Mouse (Mus musculus): Measurements from ENCODE around the gene Spaca1.

The Spaca1 gene

DNA sequence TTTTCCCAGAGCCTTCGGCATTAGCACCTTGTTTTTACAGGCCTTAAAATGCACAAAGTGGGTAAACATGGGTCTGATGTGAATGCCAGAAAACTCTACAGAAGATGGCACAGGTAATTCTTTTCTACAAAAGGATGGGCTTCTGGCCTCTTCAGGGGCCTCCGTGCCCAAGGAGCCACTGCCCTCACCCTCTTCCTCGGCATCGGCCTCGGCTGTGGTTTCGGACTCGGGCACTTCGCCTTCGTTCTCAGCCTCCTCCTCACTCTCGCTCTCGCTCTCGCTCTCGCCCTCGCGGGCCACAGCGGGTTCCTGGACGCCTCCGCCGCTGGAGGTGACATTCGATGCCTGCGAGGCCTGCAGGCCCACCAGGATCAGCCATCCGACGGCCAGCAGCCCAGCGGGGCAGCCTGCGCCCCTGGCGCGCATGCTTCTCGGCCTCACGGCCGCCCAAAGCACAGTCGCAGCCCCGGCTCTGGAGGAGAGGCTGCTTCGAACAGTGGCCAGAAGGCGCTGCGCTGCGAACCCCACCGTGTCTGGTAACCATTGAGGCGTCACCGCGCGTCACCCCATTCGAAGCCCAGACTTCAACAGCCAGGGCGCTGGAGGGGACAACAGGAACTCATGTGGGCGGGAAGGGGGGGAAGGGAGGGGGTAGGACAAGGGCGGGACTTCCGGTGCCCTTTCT is at the start of gene Spaca1:
Gene Spaca1, minus strand, starts transcription at position 621 of the 685 bp plus-strand sequence.
- 49% methylated on average over 46 of the region's 46 CpGs for WGBS

DNA sequence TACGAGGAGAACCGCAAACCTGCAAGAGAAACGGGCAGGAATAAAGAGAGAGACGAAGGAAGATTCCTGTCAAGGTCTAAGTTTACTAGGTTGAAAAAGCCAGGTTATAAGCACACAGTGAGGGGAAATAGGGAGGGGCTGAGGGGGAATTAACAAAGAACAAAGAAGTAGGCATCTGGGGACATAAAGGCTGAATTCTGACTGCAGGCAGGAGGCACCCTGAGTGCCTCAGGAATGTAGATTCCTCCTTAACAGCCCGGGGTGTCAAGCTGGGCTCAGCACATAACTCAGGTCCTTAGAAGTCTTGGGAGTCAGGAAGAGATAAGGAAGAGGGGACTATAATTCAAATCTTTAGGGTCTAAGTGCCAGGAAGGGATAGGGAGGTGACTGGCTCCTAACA is 37.3 kb upstream of the Spaca1 start:
- WGBS: 84% methylated on average over 5 of the region's 5 CpGs

DNA sequence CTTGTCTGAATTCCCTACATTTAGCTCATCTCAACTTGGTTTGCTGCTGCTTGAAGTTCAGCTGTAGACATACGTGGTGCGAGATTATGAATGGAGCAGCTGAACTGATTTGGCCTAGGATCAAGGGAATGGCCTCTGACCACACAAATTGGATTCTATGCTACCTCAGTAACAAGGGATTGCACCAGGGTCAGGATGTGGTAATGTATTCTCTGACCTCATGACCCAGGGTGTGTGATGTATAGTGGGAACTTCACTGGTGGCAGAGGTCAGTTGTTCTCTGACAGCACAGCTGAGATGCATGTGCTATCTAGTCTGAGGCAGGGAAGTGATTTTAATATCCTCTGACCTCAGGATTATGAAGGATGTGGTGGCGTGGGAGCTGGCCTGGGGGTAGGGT is 31.1 kb upstream of the Spaca1 start:
- WGBS: 91% methylated on average over 3 of the region's 3 CpGs

DNA sequence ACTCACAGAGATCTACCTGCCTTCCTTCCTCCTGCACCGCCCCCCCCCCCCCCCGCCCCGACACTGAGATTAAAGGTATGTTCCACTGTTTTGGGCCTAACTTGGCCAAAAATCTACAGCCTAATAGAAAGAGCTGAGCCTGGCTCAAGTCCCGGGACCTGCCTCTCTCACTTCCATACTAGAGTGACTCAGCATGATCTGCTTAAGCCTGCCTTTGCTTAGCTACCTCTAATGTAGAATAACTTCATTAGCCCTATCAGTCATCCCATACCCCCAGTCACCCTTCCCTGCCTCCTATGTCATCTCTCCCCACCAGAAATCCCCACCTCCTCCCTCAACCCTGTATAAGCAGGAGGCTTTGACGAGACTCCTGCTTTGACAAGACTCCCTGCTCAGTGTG is 19.0 kb upstream of the Spaca1 start:
- WGBS: 66% methylated on average over 5 of the region's 5 CpGs

GRCm38 (mm10) chr4:34058320-34058719 is 8.3 kb upstream of the Spaca1 start:
- WGBS: 72% methylated on average over 1 of the region's 1 CpGs

DNA sequence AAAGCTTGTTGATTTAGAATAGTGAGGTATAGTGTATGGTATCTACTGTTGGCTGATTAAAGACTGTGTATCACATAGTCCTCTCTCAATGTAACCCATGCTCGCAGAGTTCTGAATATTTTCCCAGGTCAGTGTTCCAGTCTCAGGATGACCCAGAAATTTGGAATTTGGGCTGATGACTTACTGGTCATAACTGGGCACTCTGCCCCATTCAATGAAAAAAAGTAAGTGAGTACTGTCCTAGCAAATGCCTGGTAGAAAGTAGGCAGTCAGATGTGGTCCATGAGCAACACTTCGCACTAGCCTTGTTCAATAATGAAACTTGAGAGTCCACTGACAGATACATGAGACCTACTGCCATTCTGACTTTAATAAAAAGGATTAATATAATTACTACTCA is 23.2 kb downstream of the Spaca1 start:
- 94% methylated on average over 2 of the region's 2 CpGs for WGBS

GRCm38 (mm10) chr4:34021456-34021855 is 28.5 kb downstream of the Spaca1 start:
- 57% methylated on average over 2 of the region's 2 CpGs for WGBS

DNA sequence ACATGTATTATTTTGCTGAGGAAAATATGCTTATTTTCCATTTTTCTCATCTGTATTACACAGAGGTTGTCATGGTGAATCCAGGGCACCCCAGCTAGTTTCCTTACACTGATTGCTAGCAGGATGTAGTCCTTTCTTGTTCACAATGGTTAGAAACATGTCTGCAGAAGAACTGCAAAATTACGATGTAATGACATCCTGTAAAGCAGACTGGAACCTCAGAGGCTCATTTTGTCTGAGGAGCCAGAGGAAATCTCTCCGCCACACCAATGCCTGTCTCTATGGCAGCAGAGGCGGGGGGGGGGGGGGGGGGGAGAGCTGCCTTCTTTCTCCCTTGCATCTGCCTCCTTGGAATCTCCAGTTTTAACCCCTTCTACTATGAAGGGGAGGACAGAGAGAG is 57.3 kb downstream of the Spaca1 start:
- WGBS: 45% methylated on average over 3 of the region's 3 CpGs

- WGBS: 84% methylated on average over 5 of the region's 5 CpGs
Measured at GRCm38 (mm10) chr4:33988466-33989089, 61.4 kb downstream of the Spaca1 start.

Data from cerebral cortex, adult 2 months (tissue).